Mouse (Mus musculus) heart, postnatal 14 days (tissue): ENCODE measurements around the gene Rpl19. TPM values are rescaled to one million over a fixed set of nuclear protein-coding genes. Genes with fewer than 3 reads are reported as not detected.

Experiments
- microRNA-seq, 2 experiments: library from miRNA; unstranded; fragments of <30 nt; microRNA quantifications; one replicate each; pipeline ENCODE4 v1.2.0; 2021 to 2022
- total RNA-seq, 2 experiments: library from RNA; stranded (reverse); gene quantifications; 2 replicates each; pipeline ENCODE4 v1.2.3; 2021

The Rpl19 gene
- total RNA-seq, 2 experiments from 2014 or later, result 538 to 580 TPM

Small RNAs within 50 kb of the gene (microRNA-seq; reads per million reads assigned to microRNA genes)
- gene Gm27597, result 0 reads per million in 2 experiments

Other genes with a start within 250 kb of the Rpl19 start
- gene Rpl23, start 244.3 kb upstream of the Rpl19 start, total RNA-seq, result 100 to 1,000 TPM; 503 to 533 TPM
- gene Lasp1, start 227.7 kb upstream of the Rpl19 start, total RNA-seq, result 10 to 100 TPM; 47.8 to 49.6 TPM
- 1 to 10 TPM in 1 of 2 experiments, under 1 TPM in 1; 0.95 to 1.1 TPM for gene B230217C12Rik, start 185.9 kb upstream of the Rpl19 start, total RNA-seq
- gene Fbxo47, start 142.6 kb upstream of the Rpl19 start, total RNA-seq, result under 1 TPM; 0.17 to 0.37 TPM
- gene Plxdc1, start 40.3 kb upstream of the Rpl19 start, total RNA-seq, result 1 to 10 TPM; 7.3 TPM
- gene Arl5c, start 30.5 kb upstream of the Rpl19 start, total RNA-seq, result 1 to 10 TPM; 1.6 to 6.2 TPM
- 1 to 10 TPM; 5.5 to 6.9 TPM for gene Cacnb1, start 3.7 kb upstream of the Rpl19 start, total RNA-seq
- gene Stac2, start 26.8 kb downstream of the Rpl19 start, total RNA-seq, result under 1 TPM; 0.27 to 0.43 TPM
- gene Fbxl20, start 123.7 kb downstream of the Rpl19 start, total RNA-seq, result 10 to 100 TPM; 19.7 to 22.4 TPM
- gene Med1, start 166.6 kb downstream of the Rpl19 start, total RNA-seq, result 10 to 100 TPM; 38.0 to 42.9 TPM
- 10 to 100 TPM; 26.3 to 27.6 TPM for gene Cdk12, start 176.3 kb downstream of the Rpl19 start, total RNA-seq